Mouse (Mus musculus): Measurements from ENCODE around the gene Gm11444. TPM values are rescaled to one million over a fixed set of nuclear protein-coding genes. Genes with fewer than 3 reads are reported as not detected.

Gm11444 gene
- total RNA-seq (2021): not detected

DNA sequence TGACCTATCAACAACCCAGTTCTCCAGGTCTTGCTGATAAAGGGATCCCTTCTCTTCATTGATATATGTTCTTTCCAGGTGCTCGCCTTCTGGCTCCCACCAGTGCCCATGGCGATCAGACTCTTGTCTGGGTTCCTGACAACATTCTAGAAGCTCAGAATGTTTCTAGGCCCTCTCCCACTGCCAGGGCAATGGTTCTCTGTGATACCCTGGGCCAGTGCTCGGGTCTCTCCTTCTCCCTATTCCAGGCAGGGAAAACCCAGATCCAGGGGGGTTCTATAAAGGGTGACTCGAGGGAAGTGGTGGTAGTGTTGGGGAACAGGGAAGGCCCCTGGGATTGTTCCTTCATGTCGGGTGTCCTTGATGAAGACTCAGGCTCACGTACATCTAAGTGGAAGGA is at the start of gene Gm11444:
Gm11444 (minus strand) TSS at position 101 of the 400 bp plus-strand sequence.
- DNase-seq (ENCODE audit: extremely low spot score in 1 of 2, low spot score in 1 of 2): no peak

DNA sequence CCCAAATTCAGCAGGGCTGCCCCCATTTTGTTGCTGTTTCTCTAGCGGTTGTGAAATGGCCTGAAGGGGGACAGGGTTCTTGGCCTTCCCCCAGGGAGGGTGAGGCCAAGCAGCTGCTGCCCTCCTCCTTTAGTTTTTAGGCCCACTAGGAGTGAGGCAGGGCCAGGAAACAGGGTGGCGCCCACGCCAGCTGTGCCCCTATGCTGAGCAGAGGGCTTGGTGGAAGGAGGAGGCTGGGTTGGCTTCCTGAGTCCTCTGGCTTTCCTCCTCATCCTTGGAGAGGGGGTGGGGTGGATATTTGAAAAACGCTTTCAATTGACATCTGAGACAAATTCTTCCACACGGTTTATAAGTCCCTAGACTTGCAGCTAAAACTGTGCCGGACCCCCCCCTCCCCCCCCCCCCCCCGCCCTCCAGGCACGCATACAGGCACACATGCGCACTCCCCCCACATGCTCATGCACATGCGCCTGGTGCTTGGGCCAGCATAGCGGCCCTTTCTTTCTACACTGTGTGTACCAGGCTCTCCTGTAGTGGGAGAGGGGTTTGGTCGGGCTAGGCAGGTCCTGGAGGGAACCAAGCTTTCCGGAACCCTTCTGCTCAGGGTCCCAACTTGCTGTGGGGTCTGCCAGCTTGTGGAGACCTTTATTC is 46.3 kb upstream of the Gm11444 start:
- DNase-seq (ENCODE audit: extremely low spot score in 1 of 2, low spot score in 1 of 2): no peak

DNA sequence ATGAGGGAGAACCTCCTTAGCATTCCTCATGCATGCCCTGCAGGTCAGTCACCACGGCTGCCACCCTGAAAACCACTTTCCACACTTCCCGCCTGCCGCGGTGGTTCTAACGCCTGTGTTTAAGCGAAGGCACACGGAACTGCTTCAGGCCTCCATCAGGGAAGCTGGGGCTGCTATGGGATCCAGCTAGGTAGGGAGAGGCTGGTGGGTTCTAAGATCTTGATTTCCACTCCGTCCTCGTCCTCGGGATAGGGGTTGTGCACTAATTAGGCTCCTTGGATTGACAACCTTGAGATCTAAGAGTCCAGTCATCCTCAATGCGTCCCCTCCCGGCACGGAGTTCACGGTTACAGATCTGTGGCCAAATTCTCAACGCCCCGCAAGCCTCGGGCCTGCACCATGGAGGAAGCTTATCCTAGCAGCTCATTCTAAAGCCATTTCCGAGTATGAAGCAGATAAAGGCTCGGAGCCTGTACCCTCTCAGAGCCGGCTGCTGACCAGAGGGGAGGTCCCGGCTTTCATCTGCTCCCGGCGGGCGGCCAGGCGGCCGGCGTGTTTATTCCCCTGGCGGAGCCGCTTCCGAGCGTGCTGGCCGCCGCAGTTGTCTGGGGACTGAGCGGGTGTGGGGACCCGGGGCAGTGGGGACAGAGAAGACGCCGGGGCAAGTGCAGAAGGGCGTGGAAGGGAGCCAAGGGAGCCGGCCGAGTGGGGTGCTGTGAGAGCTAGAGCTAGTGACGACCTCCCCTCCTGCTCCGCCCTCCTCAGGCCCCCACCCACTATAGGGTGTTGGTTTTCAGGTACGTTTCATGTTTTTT is 44.8 kb upstream of the Gm11444 start:
- no peak for DNase-seq (ENCODE audit: extremely low spot score in 1 of 2, low spot score in 1 of 2)

DNA sequence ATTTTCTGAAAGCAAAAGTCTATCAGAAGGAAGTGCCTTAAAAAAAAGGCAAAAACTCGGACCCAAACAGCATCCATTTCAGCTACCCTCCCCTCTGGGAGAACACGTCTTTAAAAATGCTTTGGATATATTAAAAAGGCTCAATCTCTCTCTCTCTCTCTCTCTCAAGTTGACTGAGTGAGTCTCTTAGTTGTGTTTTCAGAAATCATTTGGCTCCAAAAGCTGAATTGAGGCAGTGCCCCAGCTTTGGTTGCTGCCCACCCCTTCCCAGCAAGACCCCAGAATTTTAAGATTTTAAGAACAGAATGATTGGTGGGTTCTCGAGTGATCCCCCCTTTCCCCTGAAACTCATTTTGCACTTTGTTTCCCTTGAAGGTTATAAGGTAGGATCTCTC is 44.0 kb upstream of the Gm11444 start:
- no peak for DNase-seq (ENCODE audit: extremely low spot score in 1 of 2, low spot score in 1 of 2)

DNA sequence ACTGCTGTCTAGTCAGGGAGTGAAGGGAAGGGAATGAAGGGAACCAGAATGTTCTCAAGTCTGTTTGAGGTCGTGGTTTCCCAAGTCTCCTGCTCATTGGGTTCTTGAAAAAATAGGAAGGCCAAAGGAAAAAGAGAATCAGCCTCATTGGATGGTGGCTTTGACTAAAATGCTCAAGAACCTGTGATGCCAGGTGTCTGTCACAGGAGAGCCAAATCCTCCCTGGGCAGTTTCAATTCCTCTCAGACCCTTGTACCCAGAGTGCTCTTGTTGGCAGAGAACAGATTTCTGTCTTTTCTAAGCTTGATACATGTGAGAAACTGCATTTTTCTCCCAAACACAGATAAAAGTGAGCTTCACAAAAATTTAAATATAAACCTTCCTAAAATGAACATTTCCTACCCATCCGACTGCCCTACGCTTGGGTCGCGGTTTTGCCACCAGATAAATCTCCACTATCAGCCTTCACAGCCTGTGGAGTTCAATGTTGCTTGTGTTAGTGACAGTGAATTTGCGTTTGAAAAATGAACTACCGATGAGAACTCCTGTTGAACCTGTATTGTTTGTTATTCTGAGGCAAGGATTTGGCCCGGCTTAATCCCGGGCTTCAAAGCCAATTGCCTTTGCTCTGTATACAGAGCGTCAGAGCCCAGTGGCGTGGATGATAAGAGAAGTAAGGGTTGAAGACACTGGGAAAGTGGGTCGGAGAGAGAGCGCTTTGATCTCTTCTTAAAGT is 43.4 kb upstream of the Gm11444 start:
- DNase-seq (ENCODE audit: extremely low spot score in 1 of 2, low spot score in 1 of 2): no peak

DNA sequence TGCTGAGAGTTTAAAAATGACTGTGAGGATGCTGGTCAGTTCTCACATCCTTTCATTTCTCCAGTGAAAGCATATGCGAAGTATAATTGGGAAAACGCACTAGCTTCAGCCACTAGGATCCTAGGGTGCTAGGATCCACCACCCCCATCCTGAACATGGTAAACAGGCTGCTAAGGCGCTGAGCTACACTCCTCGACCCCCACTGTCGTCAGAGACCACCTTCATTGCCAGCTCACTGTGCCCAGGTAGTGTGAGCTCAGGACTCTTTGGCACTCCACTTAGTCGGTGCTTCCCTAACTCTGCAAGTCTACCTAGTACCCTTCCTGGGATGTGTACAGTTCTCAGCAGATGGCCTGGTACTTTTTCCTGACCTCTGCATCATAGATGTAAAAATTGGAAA is 42.6 kb upstream of the Gm11444 start:
- DNase-seq (ENCODE audit: extremely low spot score in 1 of 2, low spot score in 1 of 2): no peak

DNA sequence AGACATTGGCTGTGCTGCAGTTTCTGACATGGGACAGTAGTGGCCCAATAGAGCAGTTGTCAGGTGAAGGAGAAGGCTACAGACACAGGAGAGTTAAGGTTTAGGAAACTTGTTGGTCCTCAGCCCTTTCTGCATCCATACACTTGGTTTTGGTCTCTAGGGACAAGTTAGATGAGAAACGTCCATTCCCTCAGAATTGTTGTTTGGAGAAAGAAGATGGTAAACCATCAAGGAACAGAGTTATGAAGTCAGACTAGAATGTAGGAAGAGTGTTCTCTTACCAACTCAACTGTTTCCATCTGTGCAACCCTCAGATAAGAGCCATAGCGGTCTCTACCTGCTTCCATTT is 41.5 kb upstream of the Gm11444 start:
- no peak for DNase-seq (ENCODE audit: extremely low spot score in 1 of 2, low spot score in 1 of 2)

DNA sequence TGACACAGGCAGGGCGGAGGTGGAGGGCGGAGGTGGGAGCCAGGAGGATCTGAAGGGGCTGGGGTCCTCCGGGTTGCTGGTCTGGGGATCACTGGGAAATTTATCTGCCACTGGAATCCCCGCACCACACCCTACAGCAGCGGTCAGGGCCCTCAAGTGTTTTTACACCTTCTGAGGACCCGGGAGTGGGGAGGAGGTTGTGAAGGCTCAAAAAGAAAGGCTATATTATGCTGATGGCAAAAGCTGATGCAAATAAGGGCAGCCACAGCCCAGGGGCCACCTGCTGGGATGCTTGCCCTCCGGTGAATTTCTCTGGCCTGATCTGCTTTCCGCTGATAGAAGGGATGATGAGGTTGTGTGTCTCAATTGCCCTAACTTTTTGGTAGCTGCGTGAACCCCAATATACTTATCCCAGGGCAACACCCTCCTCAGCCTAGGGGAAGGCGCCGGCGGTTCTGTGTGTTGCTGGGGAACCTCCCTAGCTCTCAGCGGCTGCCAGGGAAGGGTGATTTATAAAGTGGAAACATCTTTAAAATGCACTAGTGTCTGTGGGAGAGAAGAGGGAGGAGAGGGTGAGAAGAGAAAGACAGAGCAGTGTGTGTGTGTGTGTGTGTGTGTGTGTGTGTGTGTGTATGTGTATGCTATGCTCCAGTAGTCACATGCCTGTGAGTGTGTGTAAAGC is 41.0 kb upstream of the Gm11444 start:
- no peak for DNase-seq (ENCODE audit: extremely low spot score in 1 of 2, low spot score in 1 of 2)

DNA sequence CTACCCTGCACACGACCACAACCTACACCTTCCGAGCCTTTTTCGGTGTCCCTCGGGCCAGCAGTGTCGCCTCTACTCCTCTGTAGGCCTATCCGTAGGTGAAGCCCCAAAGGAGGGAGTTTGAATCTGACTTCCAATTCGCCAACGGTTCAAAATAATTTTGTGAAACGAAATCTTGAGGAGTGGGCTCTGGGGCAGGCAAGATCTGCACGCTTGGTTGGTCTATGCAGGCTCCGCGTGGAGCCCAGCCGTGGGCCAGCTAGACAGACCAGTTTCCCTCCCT is 40.4 kb upstream of the Gm11444 start:
- DNase-seq (ENCODE audit: extremely low spot score in 1 of 2, low spot score in 1 of 2): no peak

DNA sequence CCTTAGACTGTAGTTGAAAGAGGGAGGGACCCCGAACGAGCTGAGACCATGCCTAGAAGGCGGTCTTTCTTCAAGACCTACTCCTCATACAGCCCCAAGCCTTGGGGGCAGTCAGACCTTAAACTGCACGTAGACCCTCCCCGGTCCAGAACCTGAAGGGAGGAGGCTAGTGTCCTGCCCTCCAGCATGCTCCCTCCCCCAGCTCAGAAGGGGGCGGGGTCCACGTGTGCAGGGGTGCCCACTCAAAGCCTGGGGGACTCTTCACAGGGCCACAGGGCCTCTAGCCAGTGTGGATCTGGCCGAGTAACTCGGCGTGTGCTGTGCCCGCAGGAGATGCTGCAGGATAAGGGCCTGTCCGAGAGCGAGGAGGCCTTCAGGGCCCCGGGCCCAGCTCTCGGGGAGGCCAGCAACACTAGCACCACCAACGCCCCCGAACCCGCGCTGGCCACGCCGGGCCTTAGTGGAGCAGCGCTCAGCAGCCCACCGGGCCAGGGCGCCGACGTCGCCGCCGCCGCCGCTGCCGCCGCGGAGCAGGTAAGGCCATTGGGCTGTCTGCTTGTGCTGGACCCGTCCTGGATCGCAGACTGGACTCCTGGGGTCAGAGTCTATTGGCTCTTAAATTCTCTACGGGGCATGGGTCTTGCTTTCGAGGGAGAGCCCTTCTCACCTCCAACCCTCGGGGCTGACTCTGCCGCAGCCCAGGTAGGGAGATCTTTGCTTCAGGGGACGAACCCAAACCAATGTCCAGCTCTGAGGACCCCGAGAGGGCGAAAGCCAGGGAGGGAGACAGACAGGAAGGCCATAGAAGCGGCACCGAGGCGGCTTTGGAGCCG is 39.8 kb upstream of the Gm11444 start:
- DNase-seq (ENCODE audit: extremely low spot score in 1 of 2, low spot score in 1 of 2): no peak

DNA sequence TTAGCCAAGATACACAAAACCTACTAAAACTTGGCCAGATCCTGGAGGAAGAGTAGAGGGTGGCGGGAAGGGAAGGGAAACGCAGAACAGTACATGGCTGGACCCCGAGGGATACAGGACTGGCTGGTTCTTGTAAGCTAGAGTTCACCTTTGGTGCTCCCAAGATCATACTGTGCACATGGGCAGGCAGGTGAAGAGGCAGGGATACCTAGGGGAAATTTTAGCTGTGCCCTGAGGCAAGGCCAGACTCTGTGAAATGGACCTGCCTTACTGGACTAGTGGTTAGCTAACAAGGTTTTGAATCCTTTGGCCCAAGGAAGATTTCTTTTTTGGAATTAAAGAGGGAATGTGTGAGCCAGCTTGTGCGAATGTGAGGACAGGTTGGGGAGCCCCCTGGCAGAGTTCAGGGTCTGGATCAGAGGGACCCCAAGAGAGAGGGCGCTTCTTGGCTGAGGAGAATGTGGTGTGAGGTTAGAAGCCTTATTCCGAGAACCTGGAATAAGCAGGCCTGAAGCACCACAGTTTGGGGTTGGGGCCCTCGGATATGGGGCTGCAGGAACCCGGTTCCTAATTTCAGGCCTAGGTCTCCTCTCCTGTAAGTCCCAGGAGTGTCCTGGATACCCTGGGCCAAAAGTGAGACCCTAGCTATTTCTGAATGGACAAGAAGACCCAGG is 39.1 kb upstream of the Gm11444 start:
- no peak for DNase-seq (ENCODE audit: extremely low spot score in 1 of 2, low spot score in 1 of 2)

DNA sequence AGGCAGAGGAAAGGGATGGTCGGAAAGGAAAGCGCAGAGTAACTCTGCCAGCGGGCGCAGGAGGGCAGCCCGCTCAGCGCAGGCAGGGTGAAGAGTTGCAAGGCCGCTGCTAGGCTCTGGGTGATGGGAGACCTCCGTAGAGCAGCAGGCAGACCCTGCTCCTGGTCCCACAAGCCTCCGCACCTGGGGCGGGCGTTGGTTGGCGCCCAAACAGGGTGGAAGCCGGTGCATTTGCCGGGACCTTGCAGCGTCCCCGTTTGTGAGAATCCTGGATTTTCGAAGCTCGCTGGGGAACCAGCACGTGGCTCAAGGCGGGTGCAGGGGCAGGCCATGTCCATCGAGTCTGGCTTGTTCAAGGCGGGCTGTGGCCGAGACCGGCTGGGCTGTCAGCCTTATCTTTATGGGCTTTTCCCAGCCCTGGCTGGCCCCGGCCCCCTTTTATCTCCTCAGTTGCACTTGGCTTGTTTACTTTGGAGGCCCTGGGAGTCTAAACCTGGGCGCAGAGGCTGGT is 38.4 kb upstream of the Gm11444 start:
- DNase-seq (ENCODE audit: extremely low spot score in 1 of 2, low spot score in 1 of 2): no peak

DNA sequence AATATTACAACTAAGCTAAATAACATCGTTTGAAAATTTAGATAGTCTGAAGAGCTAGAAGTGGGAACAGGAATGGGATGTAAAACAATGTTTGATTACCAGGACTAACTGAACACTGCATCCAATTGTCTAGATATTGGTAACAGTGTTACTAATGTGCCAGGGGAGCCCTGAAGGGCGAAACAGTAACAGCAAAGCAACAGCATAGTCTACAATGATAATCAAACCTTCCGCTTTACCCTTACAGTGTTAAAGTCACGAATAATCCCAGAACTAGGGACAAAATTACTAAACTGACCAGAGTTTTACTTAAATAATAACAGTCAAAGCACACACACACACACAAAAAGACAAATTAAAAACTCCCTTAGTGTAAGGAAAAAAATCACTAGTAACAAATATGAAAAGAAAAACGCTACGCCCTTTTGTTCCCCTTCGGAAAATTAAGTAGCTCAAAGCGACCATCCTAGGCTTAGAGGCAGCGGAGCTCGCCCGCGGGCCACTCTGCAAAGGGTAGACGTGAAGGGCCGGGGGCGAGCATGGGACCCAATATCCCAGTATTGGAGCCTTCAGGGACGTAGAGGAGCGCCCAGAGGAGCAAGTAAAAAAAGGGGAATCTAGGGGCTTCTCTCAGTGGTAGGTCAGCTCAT is 37.8 kb upstream of the Gm11444 start:
- no peak for DNase-seq (ENCODE audit: extremely low spot score in 1 of 2, low spot score in 1 of 2)

DNA sequence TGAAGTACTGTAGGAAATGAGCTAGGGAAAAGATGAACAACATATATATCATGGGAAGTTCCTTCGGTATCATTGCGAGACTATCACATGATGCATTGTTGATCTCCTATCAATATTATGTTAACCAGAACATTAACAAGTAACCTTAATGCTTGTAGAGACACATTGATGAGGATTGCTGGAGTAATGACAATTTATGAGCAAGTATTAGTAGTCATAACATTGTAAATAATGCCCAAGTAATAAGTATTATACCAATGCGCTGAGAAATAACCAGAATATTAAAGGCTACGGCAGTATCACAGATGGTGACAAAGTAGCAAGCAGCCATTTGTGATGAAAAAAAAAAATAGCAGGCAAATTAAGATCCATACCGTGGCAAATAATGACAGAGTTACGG is 37.1 kb upstream of the Gm11444 start:
- DNase-seq (ENCODE audit: extremely low spot score in 1 of 2, low spot score in 1 of 2): no peak

DNA sequence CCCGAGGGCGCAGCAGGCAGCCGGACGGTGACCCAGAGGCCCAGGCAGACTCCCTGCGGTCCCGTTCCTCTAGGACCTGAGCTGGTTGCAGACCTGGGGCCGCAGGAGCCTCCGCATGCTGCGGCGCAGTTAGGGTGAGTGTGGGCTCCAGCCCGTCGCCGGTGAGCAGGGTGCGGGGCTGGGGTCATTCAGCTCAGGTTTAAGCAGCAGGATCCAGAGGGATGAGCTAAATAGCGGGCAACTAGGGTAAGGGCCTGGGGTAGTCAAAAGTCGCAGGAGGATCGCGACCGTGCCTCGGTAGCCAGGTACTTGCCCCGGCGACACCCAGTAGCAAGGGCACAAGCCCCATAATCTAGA is 36.3 kb upstream of the Gm11444 start:
- DNase-seq (ENCODE audit: extremely low spot score in 1 of 2, low spot score in 1 of 2): no peak

DNA sequence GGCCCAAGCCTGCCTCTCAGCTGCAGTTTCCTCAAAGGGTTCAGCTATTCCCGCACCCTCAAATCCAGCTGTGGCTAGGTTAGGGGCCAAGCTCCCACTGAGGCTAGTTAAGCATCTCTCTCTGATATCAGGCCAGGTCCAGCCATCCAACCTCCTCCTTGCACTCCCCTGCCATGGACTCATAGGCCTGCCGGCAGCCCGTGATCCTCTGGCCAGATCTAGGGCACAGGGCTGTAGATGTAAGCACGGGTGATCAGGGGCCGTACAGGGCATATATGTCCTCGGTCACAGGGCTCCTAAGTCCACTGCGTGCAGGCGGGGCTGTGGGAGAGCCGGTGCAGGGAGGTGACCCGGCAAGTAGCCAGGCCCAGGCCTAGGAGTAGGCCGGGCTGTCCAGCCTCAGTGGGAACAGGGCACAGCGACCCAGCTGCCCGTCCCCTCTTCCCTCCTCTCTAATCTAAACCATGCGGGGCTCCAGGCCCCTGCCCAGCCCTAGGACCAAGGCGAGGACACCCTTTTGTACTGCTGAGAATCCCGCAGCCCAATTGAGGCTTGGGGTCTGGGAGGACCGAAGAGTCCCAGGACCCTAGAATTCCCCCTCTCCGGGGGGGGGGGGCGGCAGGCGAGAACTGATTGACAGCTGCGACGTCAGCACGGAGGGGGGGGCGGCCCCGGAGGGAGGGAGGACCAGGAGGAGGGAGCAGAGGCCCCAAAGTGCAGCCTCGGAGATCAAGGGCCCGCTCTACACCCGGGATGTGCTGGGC is 35.7 kb upstream of the Gm11444 start, which contains the start of gene Tbx4:
Tbx4 (plus strand) TSS at position 758 of the 764 bp plus-strand sequence.
- no peak for DNase-seq (ENCODE audit: extremely low spot score in 1 of 2, low spot score in 1 of 2)

DNA sequence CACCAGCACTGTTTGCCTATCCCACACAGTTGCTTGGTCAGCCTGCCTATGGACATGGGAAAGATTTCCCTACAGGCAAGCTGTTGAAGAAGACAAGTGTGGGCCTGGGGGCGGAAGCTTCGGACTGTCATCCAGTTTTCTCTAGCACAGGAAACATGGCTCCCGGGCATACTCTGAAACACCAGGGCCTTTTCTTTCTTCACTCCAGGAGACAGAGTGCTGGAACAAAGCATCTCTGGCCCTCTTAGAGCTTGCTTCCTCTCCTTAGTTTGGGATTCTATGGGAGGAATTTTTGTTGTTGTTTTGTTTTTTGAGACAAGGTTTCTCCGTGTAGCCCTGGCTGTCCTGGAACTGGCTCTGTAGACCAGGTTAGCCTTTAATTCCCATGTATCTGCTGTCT is 34.4 kb upstream of the Gm11444 start:
- no peak for DNase-seq (ENCODE audit: extremely low spot score in 1 of 2, low spot score in 1 of 2)

DNA sequence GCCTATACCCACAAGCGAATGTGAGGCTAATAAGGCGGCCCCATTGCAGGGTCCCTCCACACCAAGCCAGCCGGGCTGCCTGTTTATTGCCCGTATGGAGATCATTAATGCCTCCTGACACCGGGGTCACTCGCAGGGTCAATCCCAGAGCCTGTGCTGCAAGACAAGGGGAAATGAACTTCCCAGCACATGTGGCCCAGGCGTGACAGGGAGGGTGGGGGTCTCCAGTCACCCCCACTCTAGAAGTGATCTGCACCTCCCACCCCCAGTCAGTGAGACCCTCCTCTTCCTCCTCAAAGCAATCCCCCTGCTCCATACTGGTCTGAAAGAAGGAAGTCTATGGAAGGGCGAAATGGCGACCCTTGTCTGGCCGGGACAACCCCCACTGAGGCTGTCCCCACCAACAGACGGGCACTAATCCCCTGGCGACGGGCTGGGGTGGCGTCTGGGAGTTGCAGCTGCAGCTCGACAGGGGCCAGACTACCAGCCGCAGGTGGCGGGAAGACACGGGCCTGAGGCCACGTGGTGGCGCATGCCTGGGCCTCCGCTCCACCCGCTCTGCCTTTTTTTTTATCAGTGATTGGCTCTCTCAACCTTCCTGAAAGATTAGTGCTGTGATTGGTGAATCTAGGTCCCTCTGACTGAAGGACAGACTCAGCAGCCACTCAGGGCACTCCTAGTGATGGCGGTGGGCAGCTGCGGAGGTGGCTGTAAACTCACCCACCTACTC is 26.1 kb upstream of the Gm11444 start:
- no peak for DNase-seq (ENCODE audit: extremely low spot score in 1 of 2, low spot score in 1 of 2)
